Mouse (Mus musculus) limb, embryonic 10.5 days (tissue): ENCODE data around the gene Clcn6. TPM values are rescaled to one million over a fixed set of nuclear protein-coding genes. Genes with fewer than 3 reads are reported as not detected.

Experiments
- DNase-seq: peaks from one replicate; pipeline ENCODE4 v3.0.0-alpha.2; 2017; ENCODE audit warnings: low spot score
- H3K27ac ChIP-seq: fragments of 300-500 bp; sonication (generic); 2 replicates; pipeline ENCODE4 v1.5.1; 2016; ENCODE audit warnings: mild to moderate bottlenecking
- H3K27me3 ChIP-seq: fragments of 300-500 bp; sonication (generic); 2 replicates; pipeline ENCODE4 v1.6.1; 2016; ENCODE audit warnings: low read depth, mild to moderate bottlenecking; ENCODE audit not compliant: poor library complexity, severe bottlenecking
- H3K36me3 ChIP-seq: fragments of 300-500 bp; sonication (generic); 2 replicates; pipeline ENCODE4 v1.6.1; 2016; ENCODE audit warnings: mild to moderate bottlenecking, moderate library complexity
- H3K4me1 ChIP-seq: fragments of 300-500 bp; sonication (generic); 2 replicates; pipeline ENCODE4 v1.6.1; 2016
- H3K4me3 ChIP-seq: fragments of 300-500 bp; sonication (generic); 2 replicates; pipeline ENCODE4 v1.5.1; 2016; ENCODE audit warnings: mild to moderate bottlenecking, moderate library complexity
- H3K9me3 ChIP-seq: fragments of 300-500 bp; sonication (generic); replicated peaks from 2 replicates; pipeline ENCODE4 v1.6.1; 2016; ENCODE audit warnings: mild to moderate bottlenecking
- WGBS: fragments of 180-500 bp; shearing (Covaris S2); methylation state at CpG from one replicate; pipeline ENCODE4 v1.1.7; 2016; 5-methylcytosine and 5-hydroxymethylcytosine counted together
- polyA plus RNA-seq: library from polyadenylated mRNA; unstranded; fragments of >200 nt; fragmentation: Nextera tagmentation; extraction: Ambion mirVana; gene quantifications from 2 replicates; pipeline ENCODE4 v1.2.1, GENCODE M21; 2016

The Clcn6 gene
- polyA plus RNA-seq, 1 experiment from 2014 or later = 9.1 TPM

- no peaks in the 10 kb centered on the region for H3K27me3 ChIP-seq
- no peaks in the 10 kb centered on the region for H3K9me3 ChIP-seq
- no peak within 1 kb of the TSS for H3K4me3 ChIP-seq
- no peak within 1 kb of the TSS for H3K27ac ChIP-seq
- no peaks in the 10 kb centered on the region for H3K36me3 ChIP-seq
- H3K4me1 ChIP-seq = peaks cover 3% of the 10 kb centered on the region; the same call in 1 of the 2 replicates
- 31% methylated on average over 20 of the region's 20 CpGs for WGBS
- peak; percentile 80 for DNase-seq
These were observed 53.2 kb downstream of the Clcn6 start, which contains the start of gene Nppb for GRCm38 (mm10) chr4:147985205-147986132. TSS of gene Nppb (plus strand) at chr4:147985788.

DNA sequence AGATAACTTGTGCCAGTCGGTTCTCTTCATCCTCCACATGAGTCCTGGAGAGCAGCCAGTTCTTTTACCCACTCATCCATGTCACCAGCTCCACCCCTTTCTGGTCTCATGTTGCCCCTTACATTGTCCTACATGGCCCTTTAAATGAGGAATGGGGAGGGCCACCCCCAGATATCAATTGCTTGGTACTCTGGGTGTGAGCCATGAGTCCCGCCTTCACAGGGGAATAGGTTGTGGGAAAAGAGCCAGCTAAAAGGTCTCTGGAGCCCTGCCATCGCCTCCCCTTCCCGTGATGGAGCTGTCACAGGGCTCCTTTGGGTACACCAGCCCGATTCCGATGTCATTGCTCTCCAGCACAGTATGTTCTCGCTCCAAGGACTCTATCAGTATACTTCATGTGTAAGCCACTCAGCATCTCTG lies 59.2 kb downstream of the Clcn6 start:
- H3K4me1 ChIP-seq = no peaks in the 10 kb centered on the region
- no peak overlapping the region for H3K4me3 ChIP-seq
- no peaks in the 10 kb centered on the region for H3K9me3 ChIP-seq
- 87% methylated on average over 7 of the region's 7 CpGs for WGBS
- no peak for DNase-seq
- H3K36me3 ChIP-seq = no peaks in the 10 kb centered on the region
- no peaks in the 10 kb centered on the region for H3K27me3 ChIP-seq
- no peak overlapping the region for H3K27ac ChIP-seq

DNA sequence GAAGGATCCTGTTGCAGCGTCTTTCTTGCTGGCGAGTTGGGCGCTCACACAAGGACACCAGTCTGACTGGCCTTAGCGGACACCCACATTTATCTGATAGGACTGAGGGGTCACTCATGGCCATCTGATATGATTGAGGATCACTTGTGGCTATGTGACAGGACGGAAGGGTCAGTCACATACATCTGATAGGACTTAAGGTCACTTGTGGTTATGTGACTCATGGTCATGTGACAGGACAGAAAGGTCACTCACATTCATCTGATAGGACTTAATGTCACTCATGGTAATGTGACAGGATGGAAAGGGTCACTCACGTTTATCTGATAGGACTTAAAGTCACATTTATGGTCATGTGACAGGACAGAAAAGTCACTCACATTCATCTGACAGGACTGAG lies 60.2 kb downstream of the Clcn6 start:
- no peaks in the 10 kb centered on the region for H3K36me3 ChIP-seq
- H3K27me3 ChIP-seq = no peaks in the 10 kb centered on the region
- H3K4me3 ChIP-seq = no peak overlapping the region
- no peak for DNase-seq
- no peaks in the 10 kb centered on the region for H3K9me3 ChIP-seq
- no peaks in the 10 kb centered on the region for H3K4me1 ChIP-seq
- WGBS = 92% methylated on average over 6 of the region's 6 CpGs
- no peak overlapping the region for H3K27ac ChIP-seq

- Histone ChIP-seq H3K9me3 (no peaks in the 10 kb centered on the region), H3K4me1 (no peaks in the 10 kb centered on the region), H3K4me3 (no peak overlapping the region), H3K36me3 (no peaks in the 10 kb centered on the region), H3K27ac (no peak overlapping the region), H3K27me3 (no peaks in the 10 kb centered on the region)
- WGBS = 82% methylated on average over 4 of the region's 4 CpGs
- no peak for DNase-seq
These were observed 60.9 kb downstream of the Clcn6 start for GRCm38 (mm10) chr4:147977726-147978125.

DNA sequence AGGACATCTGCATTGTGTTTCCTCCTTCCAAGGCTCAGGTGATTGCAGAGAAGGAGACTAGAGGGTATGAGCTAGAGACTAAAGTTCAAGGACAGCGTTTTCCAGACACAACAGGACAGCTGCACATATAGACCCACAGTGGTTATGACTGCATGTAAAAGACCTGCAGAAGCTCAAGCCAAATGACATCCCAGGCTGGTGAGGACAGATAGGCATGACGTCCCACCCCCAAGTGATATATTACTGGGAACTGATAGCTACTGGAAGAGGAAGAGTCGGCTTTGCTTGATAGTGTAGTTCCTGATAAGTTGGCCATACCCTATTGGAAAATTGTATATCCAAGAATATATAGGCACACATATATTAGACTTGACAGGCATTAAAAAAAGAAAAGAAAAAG lies 62.4 kb downstream of the Clcn6 start:
- 77% methylated on average over 3 of the region's 3 CpGs for WGBS
- H3K27ac ChIP-seq = no peak overlapping the region

GRCm38 (mm10) chr4:147969337-147969736 lies 69.3 kb downstream of the Clcn6 start:
- DNase-seq = no peak
- H3K27ac ChIP-seq = no peak overlapping the region
- no peaks in the 10 kb centered on the region for H3K27me3 ChIP-seq
- 56% methylated on average over 9 of the region's 9 CpGs for WGBS
- H3K4me3 ChIP-seq = no peak overlapping the region
- no peaks in the 10 kb centered on the region for H3K4me1 ChIP-seq
- no peaks in the 10 kb centered on the region for H3K9me3 ChIP-seq
- no peaks in the 10 kb centered on the region for H3K36me3 ChIP-seq

More for the DNA sequence above, 62.4 kb downstream of the Clcn6 start:
- Histone ChIP-seq H3K36me3 (no peaks in the 10 kb centered on the region), H3K4me3 (no peak overlapping the region), H3K4me1 (no peaks in the 10 kb centered on the region), H3K9me3 (no peaks in the 10 kb centered on the region), H3K27me3 (no peaks in the 10 kb centered on the region)
- no peak for DNase-seq

DNA sequence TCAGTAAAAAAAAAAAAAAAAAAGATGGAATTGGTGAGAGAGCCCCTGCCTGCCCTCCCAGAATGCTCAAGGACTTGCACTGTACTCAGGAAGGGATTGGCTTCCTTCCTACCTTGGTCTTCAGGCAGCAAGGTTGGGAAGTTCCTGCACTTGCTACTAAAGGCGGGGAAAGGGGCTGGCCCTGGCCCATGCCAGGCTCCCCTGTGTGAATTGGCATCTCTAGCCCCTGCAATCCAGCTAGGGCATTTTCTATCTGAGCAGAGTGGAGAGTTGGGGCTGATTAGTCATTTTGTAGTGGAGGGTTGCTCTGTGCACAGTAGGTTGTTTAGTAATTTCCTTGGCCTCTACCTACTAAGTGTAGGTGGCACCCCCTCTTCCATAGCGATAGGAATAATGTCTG lies 69.8 kb downstream of the Clcn6 start:
- H3K4me1 ChIP-seq = no peaks in the 10 kb centered on the region
- DNase-seq = no peak
- WGBS = 77% methylated on average over 2 of the region's 2 CpGs
- H3K9me3 ChIP-seq = no peaks in the 10 kb centered on the region
- H3K27ac ChIP-seq = no peak overlapping the region
- H3K27me3 ChIP-seq = no peaks in the 10 kb centered on the region
- no peak overlapping the region for H3K4me3 ChIP-seq
- H3K36me3 ChIP-seq = no peaks in the 10 kb centered on the region

DNA sequence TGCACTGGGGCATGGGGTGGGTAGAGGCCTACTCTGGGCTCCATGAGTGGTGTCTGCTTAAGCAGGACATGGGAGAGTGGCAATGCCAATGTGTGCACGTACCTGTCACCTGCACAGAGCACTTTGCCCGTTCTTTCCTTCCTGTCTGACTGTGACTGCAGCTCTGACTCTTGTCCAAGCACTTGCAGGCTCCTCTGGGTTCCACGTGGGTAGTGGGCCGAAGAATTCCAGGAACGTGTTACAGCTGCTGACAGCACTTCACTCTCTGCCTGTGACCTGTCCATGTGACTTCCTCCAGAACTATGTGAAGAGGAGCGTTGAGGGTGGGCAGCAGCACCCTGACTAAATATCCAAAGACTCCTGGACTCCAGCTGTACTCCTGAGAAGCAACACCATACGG lies 72.9 kb downstream of the Clcn6 start:
- no peaks in the 10 kb centered on the region for H3K27me3 ChIP-seq
- no peak for DNase-seq
- no peak overlapping the region for H3K4me3 ChIP-seq
- 82% methylated on average over 7 of the region's 7 CpGs for WGBS
- no peaks in the 10 kb centered on the region for H3K9me3 ChIP-seq
- H3K36me3 ChIP-seq = no peaks in the 10 kb centered on the region
- no peaks in the 10 kb centered on the region for H3K4me1 ChIP-seq
- no peak overlapping the region for H3K27ac ChIP-seq

DNA sequence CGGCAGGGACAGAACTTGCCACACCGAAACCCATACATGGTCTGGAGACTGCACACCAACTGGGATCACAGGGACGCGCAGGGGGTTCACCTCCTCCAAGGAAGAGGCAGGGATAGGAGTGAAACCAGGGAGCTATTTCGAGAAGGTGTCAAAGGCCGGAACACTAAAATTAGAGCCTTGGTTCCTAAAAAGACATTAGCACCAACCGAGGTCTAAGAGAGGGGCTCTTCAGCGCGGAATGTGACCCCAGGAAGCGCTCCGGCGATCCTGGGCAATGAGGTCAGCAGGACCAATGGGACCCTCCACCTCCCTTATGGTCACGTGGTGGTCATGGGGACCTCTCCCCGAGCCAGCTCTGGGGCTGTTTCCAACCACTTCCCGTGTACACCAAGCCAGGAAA lies 75.0 kb downstream of the Clcn6 start:
- Histone ChIP-seq H3K36me3 (no peaks in the 10 kb centered on the region), H3K4me1 (no peaks in the 10 kb centered on the region), H3K4me3 (no peak overlapping the region), H3K27ac (no peak overlapping the region), H3K27me3 (no peaks in the 10 kb centered on the region), H3K9me3 (no peaks in the 10 kb centered on the region)
- DNase-seq = no peak
- WGBS = 87% methylated on average over 15 of the region's 15 CpGs

- Histone ChIP-seq H3K9me3 (no peaks in the 10 kb centered on the region), H3K27me3 (no peaks in the 10 kb centered on the region), H3K27ac (no peak overlapping the region), H3K4me3 (no peak overlapping the region), H3K36me3 (no peaks in the 10 kb centered on the region), H3K4me1 (no peaks in the 10 kb centered on the region)
- 70% methylated on average over 6 of the region's 6 CpGs for WGBS
- no peak for DNase-seq
These were observed 75.8 kb downstream of the Clcn6 start for GRCm38 (mm10) chr4:147962781-147963180.

DNA sequence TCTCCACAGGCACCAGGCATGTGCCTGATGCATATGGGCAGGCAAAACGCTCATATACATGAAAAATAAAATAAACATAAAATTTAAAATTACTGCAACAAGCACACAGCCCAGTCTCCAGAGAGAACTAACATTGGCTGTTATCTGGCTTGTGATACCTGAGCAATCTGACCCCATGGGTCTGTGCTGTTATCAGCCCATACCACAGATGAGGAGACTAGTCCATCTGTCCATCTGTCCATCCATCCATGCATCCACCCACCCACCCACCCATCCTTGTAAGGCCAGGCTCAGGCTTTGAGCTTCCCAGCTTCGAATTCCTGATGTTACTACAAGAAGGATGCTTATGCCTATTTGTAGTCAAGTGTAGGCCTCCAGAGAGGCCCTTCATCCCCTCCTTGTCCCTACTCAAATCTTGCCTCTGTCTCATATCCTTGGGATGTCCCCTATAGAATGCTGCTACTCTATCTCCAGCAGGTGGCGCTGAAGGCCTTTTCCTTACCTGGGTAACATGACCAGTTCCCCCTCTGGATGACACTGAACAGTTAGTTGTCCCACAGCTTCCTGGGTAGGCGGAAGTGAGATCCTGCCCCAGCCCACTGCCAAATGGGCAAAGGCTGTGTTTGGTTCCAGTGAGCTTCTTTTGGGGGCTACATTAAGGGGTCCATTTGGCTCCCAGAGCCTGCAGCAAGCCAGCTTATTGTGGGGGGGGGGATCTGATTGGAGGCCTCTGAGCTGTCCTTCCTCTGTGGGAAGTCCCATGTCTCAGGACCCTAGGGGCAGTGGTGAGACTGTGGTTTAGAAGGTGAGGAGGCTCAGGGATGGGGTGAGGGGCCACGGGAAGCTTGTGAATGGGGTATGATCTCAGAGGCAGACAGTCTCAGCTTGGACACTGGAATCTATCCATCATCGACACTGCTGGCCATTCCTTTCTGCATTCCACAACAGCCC lies 78.5 kb downstream of the Clcn6 start:
- Histone ChIP-seq H3K4me1 (no peaks in the 10 kb centered on the region), H3K27ac (no peak overlapping the region), H3K36me3 (no peaks in the 10 kb centered on the region), H3K9me3 (no peaks in the 10 kb centered on the region), H3K4me3 (no peak overlapping the region), H3K27me3 (no peaks in the 10 kb centered on the region)
- peak; percentile 74 for DNase-seq
- 43% methylated on average over 6 of the region's 6 CpGs for WGBS

- H3K36me3 ChIP-seq = no peaks in the 10 kb centered on the region
- H3K4me3 ChIP-seq = no peak overlapping the region
- WGBS = 37% methylated on average over 11 of the region's 11 CpGs
- no peaks in the 10 kb centered on the region for H3K4me1 ChIP-seq
- DNase-seq = peak; percentile 70
- H3K27ac ChIP-seq = no peak overlapping the region
- H3K27me3 ChIP-seq = no peaks in the 10 kb centered on the region
- no peaks in the 10 kb centered on the region for H3K9me3 ChIP-seq
These were observed 81.5 kb downstream of the Clcn6 start for GRCm38 (mm10) chr4:147957141-147957540.
